Mouse (Mus musculus) embryonic facial prominence, embryonic 10.5 days (tissue): Measurements from ENCODE around the gene Ikbip. TPM values are rescaled to one million over a fixed set of nuclear protein-coding genes. Genes with fewer than 3 reads are reported as not detected.

Experiments
- DNase-seq: peaks from one replicate; pipeline ENCODE4 v3.0.0-alpha.2; 2017; ENCODE audit warnings: low spot score
- H3K27ac ChIP-seq: fragments of 300-500 bp; sonication (generic); replicated peaks from 2 replicates; pipeline ENCODE4 v1.5.1; 2016; ENCODE audit warnings: mild to moderate bottlenecking
- H3K27me3 ChIP-seq: fragments of 300-500 bp; sonication (generic); replicated peaks from 2 replicates; pipeline ENCODE4 v1.6.1; 2016; ENCODE audit warnings: low read depth, mild to moderate bottlenecking; ENCODE audit not compliant: poor library complexity, severe bottlenecking
- H3K36me3 ChIP-seq: fragments of 300-500 bp; sonication (generic); replicated peaks from 2 replicates; pipeline ENCODE4 v1.6.1; 2016; ENCODE audit warnings: mild to moderate bottlenecking, moderate library complexity
- H3K4me1 ChIP-seq: fragments of 300-500 bp; sonication (generic); 2 replicates; pipeline ENCODE4 v1.6.1; 2016
- H3K4me3 ChIP-seq: fragments of 300-500 bp; sonication (generic); 2 replicates; pipeline ENCODE4 v1.5.1; 2016; ENCODE audit warnings: mild to moderate bottlenecking, moderate library complexity
- H3K9me3 ChIP-seq: fragments of 300-500 bp; sonication (generic); 2 replicates; pipeline ENCODE4 v1.6.1; 2016; ENCODE audit warnings: mild to moderate bottlenecking
- WGBS: fragments of 180-500 bp; shearing (Covaris S2); methylation state at CpG from one replicate; pipeline ENCODE4 v1.1.7; 2016; 5-methylcytosine and 5-hydroxymethylcytosine counted together
- polyA plus RNA-seq: library from polyadenylated mRNA; unstranded; fragments of >200 nt; fragmentation: Nextera tagmentation; extraction: Ambion mirVana; gene quantifications from 2 replicates; pipeline ENCODE4 v1.2.1, GENCODE M21; 2016

Gene Ikbip
- polyA plus RNA-seq, result 21.0 and 22.9 TPM in 2 replicates

GRCm38 (mm10) chr10:91082550-91083392, at the start of gene Ikbip, which contains the start of gene Apaf1:
TSS of gene Ikbip (plus strand) at chr10:91082940.
TSS of gene Apaf1 (minus strand) at chr10:91082770.
- peaks cover 16% of the 10 kb centered on the region for H3K4me1 ChIP-seq
- H3K36me3 ChIP-seq, result peaks cover 20% of the 10 kb centered on the region
- H3K4me3 ChIP-seq, result peak within 1 kb of the TSS; percentile 89
- peak within 1 kb of the TSS; percentile 90 for H3K27ac ChIP-seq
- under 1% methylated on average over 87 of the region's 87 CpGs for WGBS
- no peaks in the 10 kb centered on the region for H3K9me3 ChIP-seq
- DNase-seq, result peak; percentile 100
- H3K27me3 ChIP-seq, result no peaks in the 10 kb centered on the region

GRCm38 (mm10) chr10:91033942-91034341, 48.8 kb upstream of the Ikbip start:
- Histone ChIP-seq H3K27me3 (no peaks in the 10 kb centered on the region), H3K36me3 (peaks cover 45% of the 10 kb centered on the region), H3K4me3 (no peak overlapping the region), H3K9me3 (no peaks in the 10 kb centered on the region), H3K27ac (no peak overlapping the region), H3K4me1 (no peaks in the 10 kb centered on the region)
- WGBS, result 26% methylated on average over 8 of the region's 8 CpGs
- DNase-seq, result peak; percentile 75

GRCm38 (mm10) chr10:91049696-91050095, 33.0 kb upstream of the Ikbip start:
- no peak overlapping the region for H3K4me3 ChIP-seq
- H3K27ac ChIP-seq, result no peak overlapping the region
- H3K36me3 ChIP-seq, result peaks cover 84% of the 10 kb centered on the region
- H3K27me3 ChIP-seq, result no peaks in the 10 kb centered on the region
- no peaks in the 10 kb centered on the region for H3K9me3 ChIP-seq
- no peaks in the 10 kb centered on the region for H3K4me1 ChIP-seq
- WGBS, result 92% methylated on average over 4 of the region's 4 CpGs
- DNase-seq, result no peak

- H3K36me3 ChIP-seq, result peaks cover 87% of the 10 kb centered on the region
- no peaks in the 10 kb centered on the region for H3K27me3 ChIP-seq
- no peak for DNase-seq
- 95% methylated on average over 3 of the region's 3 CpGs for WGBS
- H3K9me3 ChIP-seq, result no peaks in the 10 kb centered on the region
- H3K4me1 ChIP-seq, result no peaks in the 10 kb centered on the region
- H3K27ac ChIP-seq, result no peak overlapping the region
- H3K4me3 ChIP-seq, result no peak overlapping the region
These were observed 31.6 kb upstream of the Ikbip start for GRCm38 (mm10) chr10:91051156-91051555.

- Histone ChIP-seq H3K27ac (no peak overlapping the region), H3K4me3 (no peak overlapping the region), H3K36me3 (peaks cover 75% of the 10 kb centered on the region), H3K4me1 (no peaks in the 10 kb centered on the region), H3K27me3 (no peaks in the 10 kb centered on the region), H3K9me3 (no peaks in the 10 kb centered on the region)
- DNase-seq, result no peak
These were observed 30.0 kb upstream of the Ikbip start for GRCm38 (mm10) chr10:91052734-91053133.

GRCm38 (mm10) chr10:91060742-91061141, 22.0 kb upstream of the Ikbip start:
- DNase-seq, result no peak
- Histone ChIP-seq H3K36me3 (peaks cover 80% of the 10 kb centered on the region), H3K4me1 (no peaks in the 10 kb centered on the region), H3K4me3 (no peak overlapping the region), H3K27ac (no peak overlapping the region), H3K27me3 (no peaks in the 10 kb centered on the region), H3K9me3 (no peaks in the 10 kb centered on the region)
- 37% methylated on average over 5 of the region's 5 CpGs for WGBS

GRCm38 (mm10) chr10:91062355-91062754, 20.4 kb upstream of the Ikbip start:
- no peaks in the 10 kb centered on the region for H3K27me3 ChIP-seq
- H3K36me3 ChIP-seq, result peaks cover 90% of the 10 kb centered on the region
- H3K4me3 ChIP-seq, result no peak overlapping the region
- H3K4me1 ChIP-seq, result no peaks in the 10 kb centered on the region
- no peak overlapping the region for H3K27ac ChIP-seq
- H3K9me3 ChIP-seq, result peaks cover 5% of the 10 kb centered on the region; the same call in 1 of the 2 replicates
- DNase-seq, result no peak
- WGBS, result 93% methylated on average over 6 of the region's 6 CpGs

- peaks cover 75% of the 10 kb centered on the region for H3K36me3 ChIP-seq
- WGBS, result 81% methylated on average over 1 of the region's 1 CpGs
These were observed 11.0 kb upstream of the Ikbip start for GRCm38 (mm10) chr10:91071768-91072167.

GRCm38 (mm10) chr10:91073345-91073744, 9.4 kb upstream of the Ikbip start:
- no peaks in the 10 kb centered on the region for H3K27me3 ChIP-seq
- H3K36me3 ChIP-seq, result peaks cover 77% of the 10 kb centered on the region
- DNase-seq, result no peak
- no peak overlapping the region for H3K4me3 ChIP-seq
- 91% methylated on average over 3 of the region's 3 CpGs for WGBS
- H3K4me1 ChIP-seq, result no peaks in the 10 kb centered on the region
- H3K27ac ChIP-seq, result no peak overlapping the region
- no peaks in the 10 kb centered on the region for H3K9me3 ChIP-seq

More at GRCm38 (mm10) chr10:91071768-91072167, 11.0 kb upstream of the Ikbip start:
- Histone ChIP-seq H3K27me3 (no peaks in the 10 kb centered on the region), H3K4me3 (no peak overlapping the region), H3K9me3 (no peaks in the 10 kb centered on the region), H3K4me1 (no peaks in the 10 kb centered on the region), H3K27ac (no peak overlapping the region)
- no peak for DNase-seq

- Histone ChIP-seq H3K4me3 (no peak overlapping the region), H3K36me3 (peaks cover 67% of the 10 kb centered on the region), H3K27ac (no peak overlapping the region), H3K27me3 (no peaks in the 10 kb centered on the region), H3K9me3 (no peaks in the 10 kb centered on the region), H3K4me1 (0 out of 2 replicates have a peak, but pooled peaks cover 8% of the 10 kb centered on the region)
- no peak for DNase-seq
- 91% methylated on average over 2 of the region's 2 CpGs for WGBS
These were observed 6.1 kb upstream of the Ikbip start for GRCm38 (mm10) chr10:91076667-91077066.

- Histone ChIP-seq H3K27ac (no peak overlapping the region), H3K4me1 (peaks cover 16% of the 10 kb centered on the region), H3K9me3 (no peaks in the 10 kb centered on the region), H3K36me3 (peaks cover 42% of the 10 kb centered on the region), H3K4me3 (no peak overlapping the region), H3K27me3 (no peaks in the 10 kb centered on the region)
- no peak for DNase-seq
- WGBS, result 92% methylated on average over 5 of the region's 5 CpGs
These were observed 2.2 kb upstream of the Ikbip start for GRCm38 (mm10) chr10:91080540-91080939.

- H3K9me3 ChIP-seq, result no peaks in the 10 kb centered on the region
- H3K27me3 ChIP-seq, result no peaks in the 10 kb centered on the region
- H3K36me3 ChIP-seq, result peaks cover 27% of the 10 kb centered on the region
- 2% methylated on average over 27 of the region's 27 CpGs for WGBS
- DNase-seq, result no peak
- peak overlapping the region; percentile 89 for H3K4me3 ChIP-seq
- peak overlapping the region; percentile 90 for H3K27ac ChIP-seq
- H3K4me1 ChIP-seq, result peaks cover 16% of the 10 kb centered on the region
These were observed 707 bp upstream of the Ikbip start for GRCm38 (mm10) chr10:91081959-91082507.
